Mouse (Mus musculus) stomach, embryonic 14.5 days (tissue): ENCODE results near the gene Nol4l. TPM values are rescaled to one million over a fixed set of nuclear protein-coding genes. Genes with fewer than 3 reads are reported as not detected.

Experiments
- ATAC-seq: fragments of 200-750 bp; cut with Nextera tagmentation; 2 replicates; pipeline ENCODE4 v1.8.0; 2017; ENCODE audit warnings: low read depth, moderate TSS enrichment; ENCODE audit not compliant: insufficient number of reproducible peaks, insufficient read depth, low FRiP score
- H3K27ac ChIP-seq: fragments of 300-500 bp; sonication (generic); 2 replicates; pipeline ENCODE4 v1.5.1; 2014; ENCODE audit warnings: mild to moderate bottlenecking, low read length, moderate library complexity, mixed read lengths
- H3K27me3 ChIP-seq: fragments of 300-500 bp; sonication (generic); 2 replicates; pipeline ENCODE4 v1.6.1; 2014; ENCODE audit warnings: low read length, control low read depth, mixed read lengths; ENCODE audit not compliant: control insufficient read depth, insufficient read depth
- H3K36me3 ChIP-seq: fragments of 300-500 bp; sonication (generic); 2 replicates; pipeline ENCODE4 v1.6.1; 2014; ENCODE audit warnings: mild to moderate bottlenecking, control low read depth, low read length, moderate library complexity, mixed read lengths; ENCODE audit not compliant: control insufficient read depth, insufficient read depth
- H3K4me1 ChIP-seq: fragments of 300-500 bp; sonication (generic); 2 replicates; pipeline ENCODE4 v1.6.1; 2014; ENCODE audit warnings: low read length, control low read depth, mixed read lengths; ENCODE audit not compliant: control insufficient read depth, insufficient read depth
- H3K4me2 ChIP-seq: fragments of 300-500 bp; sonication (generic); replicated peaks from 2 replicates; pipeline ENCODE4 v1.6.1; 2014; ENCODE audit warnings: low read depth, low read length, control low read depth
- H3K4me3 ChIP-seq: fragments of 300-500 bp; sonication (generic); 2 replicates; pipeline ENCODE4 v1.5.1; 2014; ENCODE audit warnings: low read depth, low read length, control low read depth
- H3K9ac ChIP-seq: fragments of 300-500 bp; sonication (generic); replicated peaks from 2 replicates; pipeline ENCODE4 v1.6.1; 2014; ENCODE audit warnings: low read depth, mild to moderate bottlenecking, control low read depth, low read length, moderate library complexity, mixed read lengths
- H3K9me3 ChIP-seq: fragments of 300-500 bp; sonication (generic); 2 replicates; pipeline ENCODE4 v1.6.1; 2016; ENCODE audit warnings: low read depth, low read length, control low read depth; ENCODE audit not compliant: control insufficient read depth
- WGBS: fragments of 180-500 bp; shearing (Covaris S2); extraction: QIAGEN DNeasy Blood & Tissue Kit; methylation state at CpG from one replicate; pipeline ENCODE4 v1.1.7; 2014; 5-methylcytosine and 5-hydroxymethylcytosine counted together
- polyA plus RNA-seq: library from polyadenylated mRNA; unstranded; fragments of >200 nt; fragmentation: Nextera tagmentation; extraction: Ambion mirVana; gene quantifications from 2 replicates; pipeline ENCODE4 v1.2.1, GENCODE M21; 2014

The Nol4l gene
- polyA plus RNA-seq, 1 experiment from 2014 or later, result 17.7 TPM

DNA sequence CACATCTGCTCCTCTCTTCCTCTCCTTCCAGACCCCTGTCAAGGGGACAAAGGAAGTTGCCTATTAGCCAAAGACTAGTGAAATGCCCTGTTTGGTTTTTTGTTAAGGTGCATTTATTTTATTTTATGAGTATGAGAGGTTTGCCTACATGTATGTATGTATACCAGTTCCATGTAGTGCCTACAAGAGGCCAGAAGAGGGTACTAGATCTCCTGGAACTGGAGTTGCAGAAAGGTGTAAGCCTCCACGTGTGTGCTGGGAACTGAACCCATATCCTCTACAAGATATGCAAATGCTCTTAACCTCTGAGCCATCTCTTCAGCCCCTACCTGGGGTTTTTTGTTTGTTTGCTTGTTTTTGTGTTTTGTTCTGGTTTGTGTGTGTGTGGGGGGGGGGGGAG is 4.2 kb upstream of the Nol4l start:
- no peak for ATAC-seq
- WGBS, result 59% methylated on average over 1 of the region's 1 CpGs
- no peaks in the 10 kb centered on the region for H3K36me3 ChIP-seq

DNA sequence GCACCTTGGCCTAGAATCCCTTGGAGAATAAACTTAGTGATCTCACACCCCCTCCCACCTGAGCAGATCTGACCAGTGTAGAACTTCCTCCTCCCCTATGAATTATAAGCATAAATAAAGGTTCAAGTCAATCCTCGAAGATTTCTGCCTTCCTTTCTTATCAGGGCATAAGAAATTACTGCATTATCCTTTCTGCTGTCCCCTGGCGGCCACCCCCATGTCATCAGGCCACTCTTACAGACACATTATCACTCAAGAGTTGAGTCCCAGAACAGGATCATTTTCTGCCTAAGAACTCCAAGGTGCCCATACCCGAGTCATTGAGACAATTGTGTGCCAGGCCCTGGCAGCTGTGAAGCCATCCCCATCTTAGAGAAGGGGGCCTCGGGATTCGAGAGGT is 1.2 kb upstream of the Nol4l start:
- 44% methylated on average over 5 of the region's 5 CpGs for WGBS
- no peak for ATAC-seq
- H3K4me3 ChIP-seq, result no peak overlapping the region
- H3K4me1 ChIP-seq, result peaks cover 16% of the 10 kb centered on the region
- no peak overlapping the region for H3K4me2 ChIP-seq
- 0 out of 2 replicates have a peak, but pooled peaks cover 6% of the 10 kb centered on the region for H3K27me3 ChIP-seq
- H3K9me3 ChIP-seq, result no peaks in the 10 kb centered on the region
- H3K36me3 ChIP-seq, result no peaks in the 10 kb centered on the region
- H3K27ac ChIP-seq, result no peak overlapping the region
- H3K9ac ChIP-seq, result no peak overlapping the region

More for the DNA sequence above, 4.2 kb upstream of the Nol4l start:
- no peak overlapping the region for H3K4me2 ChIP-seq
- H3K4me1 ChIP-seq, result no peaks in the 10 kb centered on the region
- 0 out of 2 replicates have a peak, but pooled peaks cover 6% of the 10 kb centered on the region for H3K27me3 ChIP-seq
- H3K27ac ChIP-seq, result no peak overlapping the region
- no peak overlapping the region for H3K9ac ChIP-seq
- H3K9me3 ChIP-seq, result no peaks in the 10 kb centered on the region
- no peak overlapping the region for H3K4me3 ChIP-seq

DNA sequence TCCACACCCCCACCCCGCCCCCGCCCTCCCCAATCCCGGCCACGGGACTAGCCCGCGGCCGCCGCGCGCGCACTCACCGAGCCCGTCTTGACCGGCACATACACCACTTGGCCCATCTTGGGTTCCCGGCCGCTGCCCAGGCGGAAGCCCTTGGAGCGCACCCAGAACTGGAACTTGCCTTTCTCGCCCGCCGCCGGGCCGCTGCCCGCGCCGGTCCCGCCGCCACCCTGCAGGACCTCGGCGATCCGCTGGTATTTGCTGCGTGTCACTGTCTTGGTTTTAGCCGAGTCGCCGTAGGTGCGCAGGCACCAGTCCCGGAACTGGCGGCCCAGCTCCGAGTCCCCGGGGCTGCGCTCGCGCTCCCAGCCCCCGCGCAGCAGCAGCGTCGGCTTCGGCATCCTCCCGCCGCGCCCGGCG is 398 bp downstream of the Nol4l start:
- peaks cover 26% of the 10 kb centered on the region for H3K4me1 ChIP-seq
- H3K27me3 ChIP-seq, result 0 out of 2 replicates have a peak, but pooled peaks cover 6% of the 10 kb centered on the region
- H3K4me2 ChIP-seq, result peak overlapping the region; percentile 98
- no peak overlapping the region for H3K27ac ChIP-seq
- no peak for ATAC-seq
- H3K9ac ChIP-seq, result peak overlapping the region; percentile 41; the same call in 1 of the 2 replicates
- H3K4me3 ChIP-seq, result peak overlapping the region; percentile 59
- WGBS, result under 1% methylated on average over 51 of the region's 53 CpGs
- no peaks in the 10 kb centered on the region for H3K36me3 ChIP-seq
- no peaks in the 10 kb centered on the region for H3K9me3 ChIP-seq

- Histone ChIP-seq H3K36me3 (no peaks in the 10 kb centered on the region), H3K4me2 (peak overlapping the region; percentile 98), H3K27ac (peak overlapping the region; percentile 76; the same call in 1 of the 2 replicates), H3K9ac (peak overlapping the region; percentile 41; the same call in 1 of the 2 replicates), H3K4me1 (peaks cover 26% of the 10 kb centered on the region), H3K4me3 (peak overlapping the region; percentile 59), H3K9me3 (no peaks in the 10 kb centered on the region), H3K27me3 (0 out of 2 replicates have a peak, but pooled peaks cover 6% of the 10 kb centered on the region)
- WGBS, result under 1% methylated on average over 40 of the region's 70 CpGs
- peak; percentile 23 for ATAC-seq
Observed at GRCm38 (mm10) chr2:153528571-153529364, 1.0 kb downstream of the Nol4l start.

- H3K4me2 ChIP-seq, result peak overlapping the region; percentile 98
- H3K9ac ChIP-seq, result peak overlapping the region; percentile 41; the same call in 1 of the 2 replicates
- H3K9me3 ChIP-seq, result no peaks in the 10 kb centered on the region
- H3K36me3 ChIP-seq, result no peaks in the 10 kb centered on the region
- peak overlapping the region; percentile 59 for H3K4me3 ChIP-seq
- peaks cover 26% of the 10 kb centered on the region for H3K4me1 ChIP-seq
- peak overlapping the region; percentile 76 for H3K27ac ChIP-seq
- H3K27me3 ChIP-seq, result 0 out of 2 replicates have a peak, but pooled peaks cover 6% of the 10 kb centered on the region
- ATAC-seq, result peak; percentile 50
- WGBS, result 3% methylated on average over 77 of the region's 85 CpGs
Observed at GRCm38 (mm10) chr2:153527580-153528531, 1.9 kb downstream of the Nol4l start.

DNA sequence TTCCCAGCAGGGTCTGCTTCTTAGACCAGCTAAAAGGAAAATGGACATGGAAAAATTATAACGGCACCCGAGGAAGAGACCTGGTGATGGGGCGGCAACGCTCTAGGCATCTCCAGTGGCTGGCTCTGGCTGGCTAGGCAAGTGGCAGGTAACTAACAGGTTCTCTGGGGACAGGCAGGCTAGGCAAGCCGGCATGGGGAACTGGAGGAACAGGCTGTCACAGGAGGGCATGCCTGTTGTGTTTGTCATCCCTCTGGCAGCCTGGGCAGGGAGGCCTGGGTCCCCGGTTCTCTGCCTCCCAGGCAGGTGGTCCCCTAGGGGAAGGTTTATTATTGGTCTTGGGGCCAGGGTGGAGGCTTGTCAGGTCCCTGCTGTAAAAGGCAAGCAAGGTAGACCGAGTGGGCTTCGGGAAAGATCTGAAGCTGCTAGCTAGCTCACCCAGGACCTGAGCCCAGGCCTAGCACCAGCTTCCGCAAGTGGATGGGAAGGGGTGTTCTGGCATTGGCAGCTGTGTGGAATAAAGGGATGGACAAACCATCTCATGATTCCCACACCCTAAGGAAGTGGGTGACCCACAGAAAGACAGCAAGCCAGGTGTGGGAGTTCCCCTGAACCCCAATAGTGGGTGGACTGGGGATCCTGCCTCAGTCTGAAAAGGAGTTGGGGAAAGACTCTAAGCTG is 2.8 kb downstream of the Nol4l start:
- 0 out of 2 replicates have a peak overlapping the region, but pooled peaks have one; percentile 41 for H3K9ac ChIP-seq
- no peaks in the 10 kb centered on the region for H3K9me3 ChIP-seq
- no peak for ATAC-seq
- peaks cover 33% of the 10 kb centered on the region for H3K4me1 ChIP-seq
- 0 out of 2 replicates have a peak, but pooled peaks cover 6% of the 10 kb centered on the region for H3K27me3 ChIP-seq
- peak overlapping the region; percentile 98 for H3K4me2 ChIP-seq
- H3K36me3 ChIP-seq, result no peaks in the 10 kb centered on the region
- peak overlapping the region; percentile 55; the same call in 1 of the 2 replicates for H3K27ac ChIP-seq
- no peak overlapping the region; the same call in 1 of the 2 replicates for H3K4me3 ChIP-seq
- 63% methylated on average over 9 of the region's 9 CpGs for WGBS

DNA sequence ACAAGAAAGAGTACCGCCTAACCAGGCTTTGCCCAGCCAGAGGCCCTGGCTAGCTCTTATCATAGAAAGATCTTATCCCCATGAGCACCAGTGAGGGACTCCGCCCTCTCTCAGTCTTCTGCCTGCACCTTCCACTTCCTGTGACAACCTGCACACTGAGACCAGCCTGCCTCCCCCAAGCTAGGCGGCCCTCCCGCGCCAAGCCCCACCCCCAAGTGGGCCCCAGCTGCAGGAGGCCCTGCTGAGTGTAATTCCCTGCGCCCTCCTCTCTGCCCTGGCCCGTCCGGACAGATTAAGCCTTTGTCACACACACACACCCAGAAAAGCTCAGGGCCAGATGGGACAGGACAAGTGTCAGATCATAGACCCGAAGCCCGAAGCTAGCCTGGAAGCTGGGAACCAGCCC is 3.9 kb downstream of the Nol4l start:
- H3K9me3 ChIP-seq, result no peaks in the 10 kb centered on the region
- peaks cover 33% of the 10 kb centered on the region for H3K4me1 ChIP-seq
- 0 out of 2 replicates have a peak, but pooled peaks cover 6% of the 10 kb centered on the region for H3K27me3 ChIP-seq
- peak; percentile 64 for ATAC-seq
- H3K27ac ChIP-seq, result peak overlapping the region; percentile 72
- WGBS, result 8% methylated on average over 10 of the region's 10 CpGs
- H3K36me3 ChIP-seq, result no peaks in the 10 kb centered on the region
- H3K4me3 ChIP-seq, result no peak overlapping the region
- no peak overlapping the region for H3K9ac ChIP-seq
- H3K4me2 ChIP-seq, result peak overlapping the region; percentile 20; the same call in 1 of the 2 replicates
